ENCODE assay signal across 15 mouse cellular contexts in the genomic region with DNA sequence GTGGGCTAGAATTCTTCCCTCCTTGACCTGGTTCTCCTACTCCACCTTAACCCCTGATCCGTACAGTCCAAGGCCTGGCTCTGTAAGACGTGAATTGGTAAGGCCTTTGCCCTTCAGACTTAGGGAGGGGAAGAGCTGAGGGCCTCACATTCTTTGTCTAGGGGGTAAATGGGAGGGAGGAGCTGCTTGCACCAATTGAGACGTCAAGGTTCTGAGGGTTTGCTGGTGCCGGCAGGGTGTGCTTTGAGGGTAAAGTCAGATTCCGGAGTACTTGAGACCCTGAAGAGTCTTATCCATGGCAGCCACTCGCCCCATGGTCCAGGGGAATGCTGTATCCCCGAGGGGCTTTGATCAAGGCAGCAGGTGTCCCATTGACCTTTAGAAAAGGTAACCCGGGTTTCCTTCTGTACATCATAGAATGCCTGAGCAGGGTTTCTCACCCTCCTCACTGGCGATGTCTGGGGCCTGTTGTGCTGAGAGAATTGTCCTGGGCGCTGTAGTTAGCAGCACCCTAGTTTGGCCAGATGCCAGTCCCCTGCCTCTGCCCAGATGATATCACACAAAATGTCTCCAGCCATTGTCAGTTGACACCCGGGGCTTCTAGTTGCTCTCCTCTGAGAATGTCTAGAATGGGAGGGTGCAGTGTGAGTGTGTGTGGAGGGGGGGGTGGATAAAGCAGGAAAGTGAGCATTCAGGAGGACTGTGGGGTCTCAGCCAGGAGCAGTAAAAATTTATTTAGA. TPM values are rescaled to one million over a fixed set of nuclear protein-coding genes. Genes with fewer than 3 reads are reported as not detected.
DNase-seq lines count a peak whose midpoint lies in the region; ATAC-seq and TF ChIP-seq lines count a peak whose summit lies in the region.
"Had no signal": no experiment of that assay in that cellular context is flagged by ENCODE, and none has a peak within 500 bp of the region (broad histone marks: within the 10 kb centered on the region; RNA-seq: fewer than 3 reads in every experiment).

No protein-coding gene starts in this region.

- no peak overlapping the region for H3K27ac ChIP-seq in kidney, embryonic 14.5 days (ENCODE audit: low read depth, low read length)
- H3K27ac ChIP-seq in small intestine, adult 2 months (ENCODE audit: insufficient read depth, low read depth, low read length): peak overlapping the region; percentile 70
- H3K27ac ChIP-seq in hindbrain, embryonic 12.5 days: no peak overlapping the region
- H3K27ac ChIP-seq: embryonic facial prominence, embryonic 12.5 days; hindbrain, postnatal 0 days; limb, embryonic 13.5 days; macrophage had no signal

- H3K9ac ChIP-seq in kidney, embryonic 14.5 days (ENCODE audit: low read depth, low read length): no peak overlapping the region
- H3K9ac ChIP-seq in hindbrain, embryonic 12.5 days: no peak overlapping the region
- H3K9ac ChIP-seq: embryonic facial prominence, embryonic 12.5 days; limb, embryonic 13.5 days had no signal

- no peak for ATAC-seq in kidney, embryonic 14.5 days (ENCODE audit: low FRiP score, low TSS enrichment)
- no peak for ATAC-seq in hindbrain, embryonic 12.5 days (ENCODE audit: low FRiP score)
- ATAC-seq in activated CD4-positive, CD25-positive, alpha-beta regulatory T cell, adult 4 months: no peak
- ATAC-seq: forebrain, embryonic 14.5 days; hindbrain, postnatal 0 days had no signal

- no peaks in the 10 kb centered on the region for H3K36me3 ChIP-seq in kidney, embryonic 14.5 days (ENCODE audit: control insufficient read depth, insufficient read depth, low read length)
- peaks cover 15% of the 10 kb centered on the region; the same call in 1 of the 2 replicates for H3K36me3 ChIP-seq in small intestine, adult 2 months (ENCODE audit: control insufficient read depth, insufficient read depth, low read length)
- no peaks in the 10 kb centered on the region for H3K36me3 ChIP-seq in hindbrain, embryonic 12.5 days
- H3K36me3 ChIP-seq: embryonic facial prominence, embryonic 12.5 days; limb, embryonic 13.5 days had no signal

- H3K4me3 ChIP-seq in kidney, embryonic 14.5 days (ENCODE audit: low read length): no peak overlapping the region
- no peak overlapping the region for H3K4me3 ChIP-seq in small intestine, adult 2 months (ENCODE audit: low read depth, low read length)
- H3K4me3 ChIP-seq in hindbrain, embryonic 12.5 days: no peak overlapping the region
- H3K4me3 ChIP-seq: embryonic facial prominence, embryonic 12.5 days; limb, embryonic 13.5 days had no signal

- DNase-seq in kidney, adult 11 months: peak; percentile 80
- peak; percentile 88 for DNase-seq in R1 (ENCODE audit: low read depth, low spot score)
- peak; percentile 83 for DNase-seq in kidney, adult 9 months
- DNase-seq: cerebellum, postnatal 14 days; gastrocnemius, postnatal 36 days had no signal

- H3K27me3 ChIP-seq in kidney, embryonic 14.5 days (ENCODE audit: control insufficient read depth, insufficient read depth, low read length): no peaks in the 10 kb centered on the region
- H3K27me3 ChIP-seq in small intestine, adult 2 months (ENCODE audit: control insufficient read depth, insufficient read depth, low read length): no peaks in the 10 kb centered on the region
- H3K27me3 ChIP-seq in hindbrain, embryonic 12.5 days: peaks cover 17% of the 10 kb centered on the region
- H3K27me3 ChIP-seq: CH12.LX; embryonic facial prominence, embryonic 12.5 days had no signal

- no peak for TF ChIP-seq POLR2A in small intestine, adult 2 months (IDR thresholded peaks at IDR 0.05; ENCODE audit: low read depth, low read length)

- TF ChIP-seq CTCF in small intestine, adult 2 months (IDR thresholded peaks at IDR 0.05; ENCODE audit: extremely low read depth, insufficient read length, insufficient replicate concordance, low read depth, low read length): no peak

- no peak overlapping the region for H3K4me2 ChIP-seq in kidney, embryonic 14.5 days (replicated peaks; ENCODE audit: low read depth, low read length)
- H3K4me2 ChIP-seq in hindbrain, embryonic 12.5 days (replicated peaks): no peak overlapping the region
- H3K4me2 ChIP-seq: embryonic facial prominence, embryonic 12.5 days; limb, embryonic 13.5 days had no signal

- peaks cover 55% of the 10 kb centered on the region for H3K4me1 ChIP-seq in kidney, embryonic 14.5 days (ENCODE audit: control insufficient read depth, insufficient read depth, low read length)
- H3K4me1 ChIP-seq in small intestine, adult 2 months (ENCODE audit: control insufficient read depth, insufficient read depth, insufficient read length, low read length): peaks cover 72% of the 10 kb centered on the region
- peaks cover 19% of the 10 kb centered on the region for H3K4me1 ChIP-seq in hindbrain, embryonic 12.5 days

- 46% methylated on average over 11 of the region's 11 CpGs for WGBS in kidney, embryonic 14.5 days
- WGBS in small intestine, adult 2 months: 29% methylated on average over 11 of the region's 11 CpGs
- 41% methylated on average over 11 of the region's 11 CpGs for WGBS in hindbrain, embryonic 12.5 days

- H3K9me3 ChIP-seq in kidney, embryonic 14.5 days (ENCODE audit: control insufficient read depth, low read length): no peaks in the 10 kb centered on the region
- no peaks in the 10 kb centered on the region for H3K9me3 ChIP-seq in hindbrain, embryonic 12.5 days (replicated peaks)
- H3K9me3 ChIP-seq: embryonic facial prominence, embryonic 12.5 days; limb, embryonic 13.5 days had no signal

RNA-seq across cellular contexts. Expression of gene Llgl2, which starts 13.0 kb away (rescaled TPM):
- polyA plus RNA-seq in kidney, embryonic 14.5 days (2014; fragmentation: Nextera tagmentation; extraction: Ambion mirVana): 24.3 and 28.7 TPM in 2 replicates
- polyA plus RNA-seq in small intestine, adult 2 months (2012; rRNA removed): 140 and 268 TPM in 2 replicates
- polyA plus RNA-seq in hindbrain, embryonic 12.5 days (2016; fragmentation: Nextera tagmentation; extraction: Ambion mirVana): 4.0 and 6.1 TPM in 2 replicates
- polyA plus RNA-seq in activated CD4-positive, CD25-positive, alpha-beta regulatory T cell, adult 4 months (2017; shearing (Covaris generic)): 1 to 10 TPM; 6.3 TPM

RNA-seq across cellular contexts. Expression of gene Myo15b, which starts 21.4 kb away (rescaled TPM):
- 2.8 and 5.5 TPM in 2 replicates for polyA plus RNA-seq in kidney, embryonic 14.5 days (2014; fragmentation: Nextera tagmentation; extraction: Ambion mirVana)
- 539 and 1,655 TPM in 2 replicates for polyA plus RNA-seq in small intestine, adult 2 months (2012; rRNA removed)
- polyA plus RNA-seq in hindbrain, embryonic 12.5 days (2016; fragmentation: Nextera tagmentation; extraction: Ambion mirVana): 0.05 and 0.12 TPM in 2 replicates
- not detected for polyA plus RNA-seq in activated CD4-positive, CD25-positive, alpha-beta regulatory T cell, adult 4 months (2017; shearing (Covaris generic))
- polyA plus RNA-seq: forebrain, embryonic 14.5 days had no signal

RNA-seq across cellular contexts. Expression of gene Tsen54, which starts 22.3 kb away (rescaled TPM):
- polyA plus RNA-seq in kidney, embryonic 14.5 days (2014; fragmentation: Nextera tagmentation; extraction: Ambion mirVana): 26.2 and 34.9 TPM in 2 replicates
- polyA plus RNA-seq in small intestine, adult 2 months (2012; rRNA removed): 24.3 and 40.8 TPM in 2 replicates
- polyA plus RNA-seq in hindbrain, embryonic 12.5 days (2016; fragmentation: Nextera tagmentation; extraction: Ambion mirVana): 27.1 and 28.8 TPM in 2 replicates
- polyA plus RNA-seq in activated CD4-positive, CD25-positive, alpha-beta regulatory T cell, adult 4 months (2017; shearing (Covaris generic)): 10 to 100 TPM in 1 of 2 experiments, 1 to 10 TPM in 1; 8.9 to 11.9 TPM

RNA-seq across cellular contexts. Expression of gene Caskin2, which starts 23.4 kb away (rescaled TPM):
- polyA plus RNA-seq in kidney, embryonic 14.5 days (2014; fragmentation: Nextera tagmentation; extraction: Ambion mirVana): 14.2 and 17.5 TPM in 2 replicates
- polyA plus RNA-seq in small intestine, adult 2 months (2012; rRNA removed): 26.1 and 52.6 TPM in 2 replicates
- 17.2 and 17.9 TPM in 2 replicates for polyA plus RNA-seq in hindbrain, embryonic 12.5 days (2016; fragmentation: Nextera tagmentation; extraction: Ambion mirVana)
- polyA plus RNA-seq in activated CD4-positive, CD25-positive, alpha-beta regulatory T cell, adult 4 months (2017; shearing (Covaris generic)): under 1 TPM; 0.46 to 0.79 TPM

Comparison
In these comparisons a context has a peak if more than half of its experiments do, and no peak if none do; other contexts are left out.
1. RNA of gene Myo15b, which starts 21.4 kb away (polyA plus RNA-seq): 539 to 1,655 TPM in small intestine, adult 2 months; 2.8 to 5.5 TPM in kidney, embryonic 14.5 days, 0.05 to 0.12 TPM in hindbrain, embryonic 12.5 days and not detected in activated CD4-positive, CD25-positive, alpha-beta regulatory T cell, adult 4 months; every median in the first group is over 10 times any median in the second.
2. Peak in every context shown above with its lines, with median percentiles within 50 percentile points of each other: DNase-seq.